Mouse (Mus musculus) heart, postnatal 10 days (tissue): ENCODE data around the gene Tgm1. TPM values are rescaled to one million over a fixed set of nuclear protein-coding genes. Genes with fewer than 3 reads are reported as not detected.
A peak's percentile ranks its signal among the peaks of the same experiment; 100 is the strongest.

Source experiments
- DNase-seq, 2 experiments: peaks; one replicate each; pipeline ENCODE4 v3.0.0; 2021
- intact Hi-C: fragments of 180-260 bp; cut with DNase I; formaldehyde crosslinking; loops from one replicate; pipeline ENCODE4 v1.15.1; 2025
- total RNA-seq, 2 experiments: library from RNA; stranded (reverse); gene quantifications; 2 replicates each; pipeline ENCODE4 v1.2.3; 2021

Gene Tgm1
- total RNA-seq, 2 experiments from 2014 or later: 0.24 to 0.25 TPM

DNA sequence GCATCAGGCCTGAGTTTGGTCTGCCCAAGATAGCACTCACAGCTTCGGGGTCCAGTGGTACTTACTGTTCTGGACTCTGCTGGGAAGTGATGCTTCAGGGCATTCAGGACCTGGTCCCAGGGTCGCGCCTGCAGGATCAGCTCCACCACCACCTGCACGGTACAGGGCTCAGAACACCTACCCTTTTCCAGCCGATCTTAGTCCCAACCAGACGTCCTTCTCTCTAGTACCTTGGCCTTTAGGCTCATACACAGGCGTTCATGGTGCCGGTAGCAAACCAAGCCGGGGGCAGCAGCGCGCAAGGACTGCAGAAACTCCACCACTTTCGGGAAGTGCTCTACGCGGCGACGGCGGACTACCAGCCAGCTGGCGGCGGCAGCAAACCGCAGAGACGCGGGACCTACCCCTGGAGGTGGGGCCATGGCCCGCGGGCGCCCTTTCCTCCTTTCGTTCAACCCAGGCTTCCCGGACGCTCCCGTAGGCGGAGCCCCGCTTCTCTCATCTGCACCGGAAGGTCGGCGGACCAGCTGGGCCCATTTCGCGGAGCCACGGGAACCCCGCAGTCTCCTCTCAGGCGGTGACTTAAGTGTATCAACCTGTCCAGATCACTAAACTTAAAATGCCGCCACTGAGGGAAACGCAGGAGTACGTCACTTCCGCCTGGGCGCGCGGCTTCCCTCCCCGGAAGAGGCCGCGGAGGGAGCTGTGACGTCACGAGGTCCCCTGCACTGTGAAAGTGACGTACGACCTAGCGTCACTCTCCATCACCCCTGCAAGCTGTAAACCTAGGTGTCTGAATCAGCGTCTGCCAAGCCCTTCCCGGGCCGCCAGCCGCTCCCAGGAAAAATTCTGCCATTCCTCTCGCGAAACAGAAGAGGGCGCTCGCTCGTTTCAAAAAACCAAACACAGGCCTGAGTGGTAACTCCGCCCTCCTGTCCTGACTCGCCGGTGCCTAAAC is 32.3 kb downstream of the Tgm1 start, which contains the start of gene Tinf2:
Gene Tinf2 (minus strand): TSS at position 661 of the 958 bp plus-strand sequence.
- peak; percentile 94 to 96 for DNase-seq
- intact Hi-C loops: loop anchor here (1.0 to 2.0 kb wide), 2 partner anchors 39 to 62 kb away; no protein-coding TSS in a partner anchor

DNA sequence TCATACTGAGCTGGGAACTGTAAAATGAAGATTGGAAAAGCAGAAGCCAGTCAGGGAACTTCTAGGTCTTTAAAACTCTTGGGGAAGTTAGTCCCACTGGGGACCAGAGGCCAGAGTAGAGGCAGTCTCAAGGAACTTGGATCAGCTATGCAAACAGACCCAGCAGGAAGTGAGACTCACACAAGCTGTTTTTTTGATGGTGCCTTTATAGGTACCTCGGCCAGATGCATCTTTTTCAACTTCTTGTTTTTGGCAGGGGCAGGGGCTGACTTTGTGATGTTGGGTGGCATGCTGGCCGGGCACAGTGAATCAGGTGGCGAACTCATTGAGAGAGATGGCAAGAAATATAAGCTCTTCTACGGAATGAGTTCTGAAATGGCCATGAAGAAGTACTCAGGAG is 36.1 kb downstream of the Tgm1 start:
- no peak for DNase-seq
- intact Hi-C loops: no loop called here

DNA sequence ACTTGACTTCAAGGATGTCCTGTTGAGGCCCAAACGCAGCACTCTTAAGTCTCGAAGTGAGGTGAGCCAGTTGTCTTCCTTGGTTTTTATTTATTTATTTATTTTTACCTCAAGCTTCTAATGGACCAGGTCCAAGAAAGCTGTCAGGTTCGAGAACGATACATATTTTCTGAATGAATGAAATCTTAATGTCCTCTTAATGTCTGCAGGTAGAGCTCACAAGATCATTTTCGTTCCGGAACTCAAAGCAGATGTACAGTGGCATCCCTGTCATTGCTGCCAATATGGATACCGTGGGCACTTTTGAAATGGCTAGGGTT is 41.0 kb downstream of the Tgm1 start:
- intact Hi-C loops: no loop called here
- DNase-seq: no peak

DNA sequence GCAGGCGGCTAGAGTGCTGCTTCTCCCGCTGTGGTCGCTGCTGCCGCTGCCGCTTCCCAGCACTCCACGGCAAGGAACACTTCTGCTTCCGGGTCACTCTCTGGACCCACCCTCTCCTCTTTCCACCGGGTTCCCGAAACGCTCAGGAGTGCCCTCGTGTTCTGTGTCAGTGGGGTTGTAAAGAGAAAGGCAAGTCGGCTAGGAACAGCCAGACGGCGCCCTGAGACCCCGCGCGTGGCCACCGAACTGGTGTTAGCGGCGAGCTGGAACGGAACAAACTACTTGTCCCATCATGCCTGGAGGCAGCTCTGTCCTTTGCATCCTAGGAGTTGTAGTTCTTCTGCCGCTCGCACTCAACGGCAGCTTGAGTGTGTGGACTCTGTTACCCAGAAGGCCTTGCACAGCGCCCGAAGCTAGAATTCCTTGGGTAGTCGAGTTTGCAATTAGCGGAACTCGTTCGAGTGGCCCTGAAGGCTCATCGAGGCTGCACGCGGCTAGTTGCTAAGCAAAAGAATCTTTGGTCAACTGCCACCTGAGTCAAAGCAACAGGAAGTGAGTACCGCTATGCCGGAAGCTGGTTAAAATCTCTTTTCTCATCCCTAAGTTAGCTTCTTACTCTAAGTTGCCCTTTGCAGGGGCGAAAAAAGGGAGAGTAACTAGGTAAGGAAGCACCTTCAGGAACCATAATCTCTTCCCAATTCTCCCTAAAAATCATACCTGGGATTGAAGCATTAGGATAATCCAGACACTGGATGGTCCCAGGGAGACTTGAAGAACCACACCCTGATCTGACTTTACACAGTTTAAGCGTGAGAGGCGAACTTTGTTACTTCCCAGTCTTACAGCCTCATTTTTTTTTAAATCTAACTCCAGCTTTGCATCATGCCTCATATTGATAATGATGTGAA is 41.6 kb downstream of the Tgm1 start, which contains the start of the genes Gmpr2 and Nedd8:
Gene Gmpr2 (plus strand): TSS at position 109 of the 908 bp plus-strand sequence.
Gene Nedd8 (minus strand): TSS at position 292 of the 908 bp plus-strand sequence.
- intact Hi-C loops: no loop called here
- peak; percentile 93 to 94 for DNase-seq

DNA sequence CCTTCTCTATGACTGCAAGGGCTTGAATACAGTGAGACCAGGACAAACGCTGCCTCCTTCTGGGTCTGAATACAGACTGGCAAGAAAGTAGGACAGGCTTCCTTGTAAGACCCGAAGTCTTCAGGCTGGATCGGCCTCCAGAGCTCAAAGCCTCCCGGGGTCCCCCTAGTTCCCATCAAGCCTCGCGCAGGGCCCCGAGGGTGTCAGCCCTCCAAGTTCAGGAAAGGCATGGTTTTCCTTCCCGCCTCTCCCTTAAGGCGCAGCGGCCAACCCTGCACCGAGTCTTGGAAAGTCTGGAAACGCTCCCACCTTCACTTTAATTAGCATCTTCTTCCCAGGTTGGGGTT is 42.3 kb downstream of the Tgm1 start:
- intact Hi-C loops: no loop called here
- no peak for DNase-seq

DNA sequence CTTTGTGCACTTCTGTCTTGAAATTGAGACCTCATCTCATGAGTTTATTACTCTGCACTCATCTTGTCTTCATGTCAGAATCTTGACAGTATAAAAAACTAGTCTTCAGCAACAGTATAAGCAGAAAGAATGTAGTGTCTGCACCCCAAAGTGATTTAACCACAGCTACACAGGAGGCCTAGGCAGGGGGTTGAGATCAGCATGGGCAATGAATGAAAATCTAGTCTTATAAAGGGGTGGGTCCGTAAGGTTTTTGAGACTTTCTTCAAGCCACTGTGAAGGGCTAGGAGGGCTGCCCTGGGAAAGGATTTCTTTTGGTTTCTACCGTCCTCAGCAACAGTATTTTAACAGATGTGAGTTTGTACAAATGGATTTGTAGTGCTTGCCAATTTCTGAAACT is 53.1 kb downstream of the Tgm1 start:
- DNase-seq: no peak
- intact Hi-C loops: loop anchor here (2.0 kb wide), 1 partner anchor 16 kb away; no protein-coding TSS in a partner anchor

DNA sequence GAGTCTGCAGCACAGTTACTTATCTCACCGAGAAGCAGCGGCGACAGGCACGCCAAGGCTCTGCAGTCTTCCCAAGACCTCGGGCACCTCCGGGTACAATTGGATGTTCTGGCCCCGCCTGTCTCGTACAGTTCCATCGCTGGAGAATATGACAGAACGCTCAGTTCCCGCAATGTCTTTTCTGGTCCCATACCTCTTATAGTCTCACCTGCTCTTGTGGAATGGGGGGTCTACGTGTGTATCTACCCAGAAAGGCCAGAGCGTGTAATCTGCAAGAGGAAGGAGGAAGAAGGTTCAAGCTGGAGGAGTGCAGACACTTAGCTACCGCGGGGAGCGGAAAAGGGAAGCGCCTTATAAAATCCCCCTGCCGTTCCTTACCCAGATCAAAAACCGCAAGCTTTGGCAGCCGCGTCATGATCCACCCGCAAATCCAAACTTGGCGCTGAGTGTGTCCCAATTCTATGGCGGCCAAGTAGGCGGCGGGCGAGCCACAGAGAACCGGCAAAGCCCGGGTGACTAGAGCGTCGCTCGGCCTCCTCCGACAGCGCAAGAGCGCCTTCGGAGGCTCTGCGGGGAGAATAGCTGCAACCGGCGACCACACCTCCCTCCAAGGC is 53.7 kb downstream of the Tgm1 start, which contains the start of gene Mdp1:
Gene Mdp1 (minus strand): TSS at position 549 of the 614 bp plus-strand sequence.
- peak; percentile 82 to 87 for DNase-seq
- intact Hi-C loops: loop anchor here (2.0 kb wide), 1 partner anchor 15 kb away; no protein-coding TSS in a partner anchor

DNA sequence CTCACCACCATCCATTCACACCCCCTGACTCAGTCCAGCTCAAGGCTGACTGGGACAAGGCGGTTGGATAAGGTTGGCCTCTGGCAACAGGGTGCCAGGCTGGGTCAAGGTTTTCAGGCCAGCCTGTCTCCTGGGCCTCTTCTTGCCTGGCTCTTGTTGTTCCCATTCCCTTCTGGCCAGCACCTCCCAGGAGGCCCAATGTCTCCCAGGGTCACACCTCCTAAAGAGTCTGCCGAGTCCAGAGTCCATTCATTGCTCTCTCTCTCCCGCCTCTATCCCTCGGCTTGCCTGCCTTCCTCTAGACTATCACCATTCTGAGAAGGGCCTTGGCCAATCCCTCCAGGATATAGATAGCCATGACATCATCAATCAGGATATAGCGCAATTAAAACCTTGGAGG is 55.7 kb downstream of the Tgm1 start:
- intact Hi-C loops: no loop called here
- DNase-seq: peak in 1 of 2 experiments; percentile 14

DNA sequence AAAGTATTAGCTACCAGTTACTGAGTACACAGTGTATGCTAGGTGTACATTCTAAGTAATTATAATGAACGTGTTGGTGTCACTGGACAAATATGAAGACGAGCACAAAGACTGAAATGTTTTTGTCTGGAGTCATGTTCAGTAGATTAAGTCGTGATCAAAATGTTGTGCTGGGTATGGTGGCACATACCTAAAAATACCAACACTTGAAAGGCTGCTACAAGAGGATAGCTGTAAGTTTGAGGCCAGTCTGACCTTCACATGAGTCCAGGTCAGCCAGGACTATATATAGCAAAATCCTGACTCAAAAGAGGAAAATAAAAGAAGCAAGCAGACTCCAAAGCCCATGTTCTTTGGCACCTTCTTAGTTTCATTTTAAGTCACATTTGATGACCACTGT is 56.8 kb downstream of the Tgm1 start:
- intact Hi-C loops: no loop called here
- peak; percentile 38 to 45 for DNase-seq

DNA sequence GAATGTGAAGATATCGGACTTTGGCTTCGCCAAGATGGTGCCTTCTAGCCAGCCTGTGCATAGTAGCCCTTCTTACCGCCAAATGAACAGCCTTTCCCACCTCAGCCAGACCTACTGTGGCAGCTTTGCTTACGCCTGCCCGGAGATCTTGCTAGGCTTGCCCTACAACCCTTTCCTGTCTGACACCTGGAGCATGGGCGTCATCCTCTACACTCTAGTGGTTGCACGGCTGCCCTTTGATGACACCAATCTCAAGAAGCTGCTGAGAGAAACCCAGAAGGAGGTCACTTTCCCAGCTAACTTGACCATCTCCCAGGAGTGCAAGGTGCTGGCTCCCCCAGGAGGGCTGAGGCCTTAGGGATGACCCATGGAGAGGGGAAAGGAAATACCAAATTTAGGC is 62.2 kb downstream of the Tgm1 start:
- no peak for DNase-seq
- intact Hi-C loops: no loop called here

Other genes starting within 250 kb of the Tgm1 start
- gene Dhrs4, start 235.2 kb downstream of the Tgm1 start, total RNA-seq: 100 to 1,000 TPM; 132 to 137 TPM
- 1 to 10 TPM; 2.8 to 4.6 TPM for gene Carmil3, start 223.3 kb downstream of the Tgm1 start, total RNA-seq
- under 1 TPM in 1 of 2 experiments, not detected in 1; 0.12 TPM for gene Cpne6, start 203.5 kb downstream of the Tgm1 start, total RNA-seq
- gene Nrl, start 188.9 kb downstream of the Tgm1 start, total RNA-seq: not detected
- gene Pck2, start 173.7 kb downstream of the Tgm1 start, total RNA-seq: 10 to 100 TPM; 23.3 to 24.1 TPM
- 10 to 100 TPM; 86.3 to 87.5 TPM for gene Dcaf11, start 153.9 kb downstream of the Tgm1 start, total RNA-seq
- gene A730061H03Rik, start 153.5 kb downstream of the Tgm1 start, total RNA-seq: under 1 TPM; 0.64 to 0.65 TPM
- gene Fitm1, start 138.3 kb downstream of the Tgm1 start, total RNA-seq: 100 to 1,000 TPM; 192 to 201 TPM
- gene Psme1, start 135.8 kb downstream of the Tgm1 start, total RNA-seq: 100 to 1,000 TPM; 247 to 272 TPM
- 10 to 100 TPM; 42.6 to 43.4 TPM for gene Emc9, start 128.6 kb downstream of the Tgm1 start, total RNA-seq
- gene Psme2, start 122.8 kb downstream of the Tgm1 start, total RNA-seq: 100 to 1,000 TPM; 139 to 140 TPM
- gene Rnf31, start 122.2 kb downstream of the Tgm1 start, total RNA-seq: 10 to 100 TPM; 21.7 to 28.3 TPM
- 10 to 100 TPM in 1 of 2 experiments, 1 to 10 TPM in 1; 9.2 to 11.3 TPM for gene Irf9, start 110.4 kb downstream of the Tgm1 start, total RNA-seq
- gene Rec8, start 95.9 kb downstream of the Tgm1 start, total RNA-seq: under 1 TPM; 0.53 to 0.67 TPM
- 10 to 100 TPM; 54.7 to 55.0 TPM for gene Ipo4, start 78.0 kb downstream of the Tgm1 start, total RNA-seq
- 1 to 10 TPM; 1.1 to 2.1 TPM for gene Gm49378, start 76.0 kb downstream of the Tgm1 start, total RNA-seq
- gene Tm9sf1, start 70.1 kb downstream of the Tgm1 start, total RNA-seq: 10 to 100 TPM; 56.3 to 61.2 TPM
- gene Tssk4, start 63.7 kb downstream of the Tgm1 start, total RNA-seq: under 1 TPM; 0.64 to 0.81 TPM
- 10 to 100 TPM; 55.6 to 72.2 TPM for gene Mdp1, start 53.4 kb downstream of the Tgm1 start, total RNA-seq
- 10 to 100 TPM; 16.4 to 18.5 TPM for gene Gmpr2, start 42.0 kb downstream of the Tgm1 start, total RNA-seq
- gene Nedd8, start 41.8 kb downstream of the Tgm1 start, total RNA-seq: 100 to 1,000 TPM; 291 to 295 TPM
- 10 to 100 TPM; 14.2 to 16.5 TPM for gene Tinf2, start 32.1 kb downstream of the Tgm1 start, total RNA-seq
- 10 to 100 TPM; 13.7 to 14.4 TPM for gene Rabggta, start 8.3 kb upstream of the Tgm1 start, total RNA-seq
- 10 to 100 TPM; 54.5 to 56.6 TPM for gene Dhrs1, start 31.8 kb upstream of the Tgm1 start, total RNA-seq
- gene Nop9, start 31.8 kb upstream of the Tgm1 start, total RNA-seq: 10 to 100 TPM; 14.5 to 18.7 TPM
- 1 to 10 TPM; 1.1 to 1.2 TPM for gene Cideb, start 44.5 kb upstream of the Tgm1 start, total RNA-seq
- gene Ltb4r2, start 47.5 kb upstream of the Tgm1 start, total RNA-seq: under 1 TPM in 1 of 2 experiments, not detected in 1; 0.10 TPM
- under 1 TPM; 0.67 to 0.74 TPM for gene Ltb4r1, start 52.0 kb upstream of the Tgm1 start, total RNA-seq
- gene Adcy4, start 70.2 kb upstream of the Tgm1 start, total RNA-seq: 10 to 100 TPM; 21.1 to 21.9 TPM
- gene Ripk3, start 74.9 kb upstream of the Tgm1 start, total RNA-seq: 1 to 10 TPM; 6.6 to 9.7 TPM
- gene Nfatc4, start 109.2 kb upstream of the Tgm1 start, total RNA-seq: 10 to 100 TPM; 11.1 to 12.1 TPM
- gene Nynrin, start 140.1 kb upstream of the Tgm1 start, total RNA-seq: 10 to 100 TPM; 24.1 to 27.6 TPM
- under 1 TPM; 0.22 to 0.38 TPM for gene Cbln3, start 170.5 kb upstream of the Tgm1 start, total RNA-seq
- gene Khnyn, start 171.0 kb upstream of the Tgm1 start, total RNA-seq: 10 to 100 TPM; 12.5 to 13.1 TPM
- gene Sdr39u1, start 186.4 kb upstream of the Tgm1 start, total RNA-seq: 10 to 100 TPM; 73.2 to 79.9 TPM
- gene Cma1, start 230.7 kb upstream of the Tgm1 start, total RNA-seq: 1 to 10 TPM; 5.2 to 6.8 TPM
- gene Cma2, start 237.1 kb upstream of the Tgm1 start, total RNA-seq: under 1 TPM in 1 of 2 experiments, not detected in 1; 0.53 TPM